Mouse (Mus musculus) intestine, postnatal 0 days (tissue): ENCODE measurements around the gene Spred1. TPM values are rescaled to one million over a fixed set of nuclear protein-coding genes. Genes with fewer than 3 reads are reported as not detected.
A peak's percentile ranks its signal among the peaks of the same experiment; 100 is the strongest.

Experiments
- ATAC-seq: fragments of 200-750 bp; cut with Nextera tagmentation; 2 replicates; pipeline ENCODE4 v1.8.0; 2017; ENCODE audit warnings: mild to moderate bottlenecking, moderate TSS enrichment, moderate library complexity
- H3K27ac ChIP-seq: fragments of 300-500 bp; sonication (generic); 2 replicates; pipeline ENCODE4 v1.5.1; 2014; ENCODE audit warnings: mild to moderate bottlenecking, low read depth, low read length, moderate library complexity
- H3K27me3 ChIP-seq: fragments of 300-500 bp; sonication (generic); replicated peaks from 2 replicates; pipeline ENCODE4 v1.6.1; 2014; ENCODE audit warnings: low read length, mixed read lengths; ENCODE audit not compliant: control insufficient read depth, insufficient read depth
- H3K36me3 ChIP-seq: fragments of 300-500 bp; sonication (generic); 2 replicates; pipeline ENCODE4 v1.6.1; 2014; ENCODE audit warnings: mild to moderate bottlenecking, moderate library complexity; ENCODE audit not compliant: control insufficient read depth, insufficient read depth
- H3K4me1 ChIP-seq: fragments of 300-500 bp; sonication (generic); replicated peaks from 2 replicates; pipeline ENCODE4 v1.6.1; 2014; ENCODE audit warnings: antibody characterized with exemption, low read length, mixed read lengths; ENCODE audit not compliant: control insufficient read depth, insufficient read depth
- H3K4me2 ChIP-seq: fragments of 300-500 bp; sonication (generic); replicated peaks from 2 replicates; pipeline ENCODE4 v1.6.1; 2014; ENCODE audit warnings: low read depth, mild to moderate bottlenecking, moderate library complexity
- H3K4me3 ChIP-seq: fragments of 300-500 bp; sonication (generic); 2 replicates; pipeline ENCODE4 v1.5.1; 2014; ENCODE audit warnings: low read depth, low read length
- H3K9ac ChIP-seq: fragments of 300-500 bp; sonication (generic); 2 replicates; pipeline ENCODE4 v1.6.1; 2014; ENCODE audit warnings: mild to moderate bottlenecking, low read depth, low read length
- H3K9me3 ChIP-seq: fragments of 300-500 bp; sonication (generic); 2 replicates; pipeline ENCODE4 v1.6.1; 2016; ENCODE audit warnings: mixed run types; ENCODE audit not compliant: control insufficient read depth
- CTCF ChIP-seq: sonication (generic); IDR thresholded peaks from 2 replicates; pipeline ENCODE4 v1.5.1; 2016; ENCODE audit warnings: low read depth, mild to moderate bottlenecking, control low read depth, antibody characterized with exemption, moderate library complexity
- WGBS: fragments of 180-500 bp; shearing (Covaris S2); extraction: QIAGEN DNeasy Blood & Tissue Kit; methylation state at CpG from one replicate; pipeline ENCODE4 v1.1.7; 2014; 5-methylcytosine and 5-hydroxymethylcytosine counted together
- polyA plus RNA-seq: library from polyadenylated mRNA; unstranded; fragments of >200 nt; fragmentation: Nextera tagmentation; extraction: Ambion mirVana; gene quantifications from 2 replicates; pipeline ENCODE4 v1.2.1, GENCODE M21; 2015

Spred1 gene
- polyA plus RNA-seq, 1 experiment from 2014 or later, result 5.1 TPM

GRCm38 (mm10) chr2:117087458-117087820, 33.7 kb upstream of the Spred1 start:
- H3K9me3 ChIP-seq, result no peaks in the 10 kb centered on the region
- no peak for TF ChIP-seq CTCF
- H3K4me2 ChIP-seq, result no peak overlapping the region
- H3K27ac ChIP-seq, result no peak overlapping the region
- H3K36me3 ChIP-seq, result no peaks in the 10 kb centered on the region
- no peaks in the 10 kb centered on the region; the same call in 1 of the 2 replicates for H3K4me1 ChIP-seq
- H3K4me3 ChIP-seq, result no peak overlapping the region
- H3K27me3 ChIP-seq, result no peaks in the 10 kb centered on the region
- H3K9ac ChIP-seq, result no peak overlapping the region
- 32% methylated on average over 4 of the region's 4 CpGs for WGBS
- peak; percentile 71 for ATAC-seq

GRCm38 (mm10) chr2:117089482-117089881, 31.7 kb upstream of the Spred1 start:
- ATAC-seq, result no peak
- H3K27ac ChIP-seq, result no peak overlapping the region
- H3K9ac ChIP-seq, result no peak overlapping the region
- no peak for TF ChIP-seq CTCF
- H3K9me3 ChIP-seq, result no peaks in the 10 kb centered on the region
- H3K4me3 ChIP-seq, result no peak overlapping the region
- H3K36me3 ChIP-seq, result no peaks in the 10 kb centered on the region
- WGBS, result 70% methylated on average over 1 of the region's 1 CpGs
- H3K4me1 ChIP-seq, result no peaks in the 10 kb centered on the region; the same call in 1 of the 2 replicates
- no peaks in the 10 kb centered on the region for H3K27me3 ChIP-seq
- no peak overlapping the region for H3K4me2 ChIP-seq

GRCm38 (mm10) chr2:117090061-117090460, 31.1 kb upstream of the Spred1 start:
- no peaks in the 10 kb centered on the region for H3K36me3 ChIP-seq
- H3K4me2 ChIP-seq, result no peak overlapping the region
- no peak for TF ChIP-seq CTCF
- H3K4me1 ChIP-seq, result no peaks in the 10 kb centered on the region; the same call in 1 of the 2 replicates
- H3K27me3 ChIP-seq, result no peaks in the 10 kb centered on the region
- no peak for ATAC-seq
- H3K4me3 ChIP-seq, result no peak overlapping the region
- no peaks in the 10 kb centered on the region for H3K9me3 ChIP-seq
- H3K9ac ChIP-seq, result no peak overlapping the region
- WGBS, result 76% methylated on average over 3 of the region's 3 CpGs
- no peak overlapping the region for H3K27ac ChIP-seq

GRCm38 (mm10) chr2:117092946-117093401, 28.2 kb upstream of the Spred1 start:
- Histone ChIP-seq H3K4me1 (no peaks in the 10 kb centered on the region; the same call in 1 of the 2 replicates), H3K9me3 (no peaks in the 10 kb centered on the region), H3K27me3 (no peaks in the 10 kb centered on the region), H3K36me3 (no peaks in the 10 kb centered on the region), H3K9ac (no peak overlapping the region), H3K27ac (no peak overlapping the region), H3K4me3 (no peak overlapping the region), H3K4me2 (no peak overlapping the region)
- whole genome bisulfite sequencing, result 24% methylated on average over 2 of the region's 2 CpGs
- no peak for ATAC-seq
- TF ChIP-seq CTCF, result no peak

GRCm38 (mm10) chr2:117095491-117095890, 25.7 kb upstream of the Spred1 start:
- WGBS, result 66% methylated on average over 3 of the region's 3 CpGs
- Histone ChIP-seq H3K4me2 (no peak overlapping the region), H3K27ac (no peak overlapping the region)

GRCm38 (mm10) chr2:117097305-117097704, 23.9 kb upstream of the Spred1 start:
- ATAC-seq, result no peak
- Histone ChIP-seq H3K9me3 (no peaks in the 10 kb centered on the region), H3K9ac (no peak overlapping the region), H3K4me3 (no peak overlapping the region), H3K27ac (no peak overlapping the region), H3K27me3 (no peaks in the 10 kb centered on the region), H3K4me1 (no peaks in the 10 kb centered on the region; the same call in 1 of the 2 replicates), H3K36me3 (no peaks in the 10 kb centered on the region), H3K4me2 (no peak overlapping the region)
- 36% methylated on average over 5 of the region's 5 CpGs for WGBS
- TF ChIP-seq CTCF, result no peak

More at GRCm38 (mm10) chr2:117095491-117095890, 25.7 kb upstream of the Spred1 start:
- H3K9ac ChIP-seq, result no peak overlapping the region
- H3K36me3 ChIP-seq, result no peaks in the 10 kb centered on the region
- no peaks in the 10 kb centered on the region for H3K9me3 ChIP-seq
- no peak for TF ChIP-seq CTCF
- H3K4me3 ChIP-seq, result no peak overlapping the region
- no peaks in the 10 kb centered on the region for H3K27me3 ChIP-seq
- ATAC-seq, result no peak
- H3K4me1 ChIP-seq, result no peaks in the 10 kb centered on the region; the same call in 1 of the 2 replicates

GRCm38 (mm10) chr2:117099316-117099715, 21.9 kb upstream of the Spred1 start:
- ATAC-seq, result no peak
- Histone ChIP-seq H3K9ac (no peak overlapping the region), H3K27me3 (no peaks in the 10 kb centered on the region), H3K4me2 (no peak overlapping the region), H3K9me3 (no peaks in the 10 kb centered on the region), H3K36me3 (no peaks in the 10 kb centered on the region), H3K27ac (no peak overlapping the region), H3K4me3 (no peak overlapping the region), H3K4me1 (no peaks in the 10 kb centered on the region; the same call in 1 of the 2 replicates)
- no peak for TF ChIP-seq CTCF
- 31% methylated on average over 10 of the region's 10 CpGs for WGBS
